ENCODE assay signal across 20 mouse cellular contexts in the genomic region with DNA sequence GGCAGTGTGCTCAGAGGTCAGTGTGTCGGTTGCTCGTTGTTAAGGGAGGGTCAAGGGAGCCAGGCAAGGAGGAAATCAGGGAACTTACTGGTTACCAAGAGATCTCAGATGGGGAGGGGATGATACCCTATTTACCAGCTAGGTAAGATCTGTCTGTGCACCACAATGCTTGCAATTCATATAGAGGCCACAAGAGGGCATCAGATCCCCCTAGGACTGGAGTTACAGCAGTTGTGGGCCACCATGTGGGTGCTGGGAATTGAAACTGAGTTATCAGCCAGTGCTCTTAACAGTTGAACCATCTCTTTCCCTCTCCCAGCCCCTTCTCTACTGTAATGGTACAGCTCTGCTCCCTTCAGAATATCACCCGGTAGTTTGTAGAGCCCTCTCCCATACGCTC. TPM values are rescaled to one million over a fixed set of nuclear protein-coding genes. Genes with fewer than 3 reads are reported as not detected.
DNase-seq lines count a peak whose midpoint lies in the region; ATAC-seq and TF ChIP-seq lines count a peak whose summit lies in the region.
"Had no signal": no experiment of that assay in that cellular context is flagged by ENCODE, and none has a peak within 500 bp of the region (broad histone marks: within the 10 kb centered on the region; RNA-seq: fewer than 3 reads in every experiment).

No protein-coding gene starts in this region.

- H3K27me3 ChIP-seq in forebrain, postnatal 0 days (ENCODE audit: insufficient read depth, low read length): no peaks in the 10 kb centered on the region
- H3K27me3 ChIP-seq in forebrain, embryonic 14.5 days (replicated peaks; ENCODE audit: control insufficient read depth, insufficient read depth, low read length): no peaks in the 10 kb centered on the region
- no peaks in the 10 kb centered on the region for H3K27me3 ChIP-seq in lung, embryonic 14.5 days (ENCODE audit: insufficient read depth, low read length)
- H3K27me3 ChIP-seq in E14TG2a.4 (ENCODE audit: insufficient read depth, low read length): no peaks in the 10 kb centered on the region
- H3K27me3 ChIP-seq: embryonic facial prominence, embryonic 12.5 days; forebrain, embryonic 13.5 days; lung, embryonic 15.5 days; stomach, embryonic 15.5 days had no signal

- intact Hi-C loops in heart, postnatal 36 days (cut with DNase I): no loop called here

- no peak for ATAC-seq in forebrain, postnatal 0 days
- no peak for ATAC-seq in forebrain, embryonic 14.5 days
- no peak for ATAC-seq in lung, embryonic 14.5 days (ENCODE audit: insufficient read depth)
- ATAC-seq in erythroblast, adult 5-6 weeks (replicated peaks; ENCODE audit: low FRiP score, poor library complexity, severe bottlenecking): 0 out of 2 replicates have a peak, but pooled peaks have one; percentile 70
- ATAC-seq: forebrain, embryonic 13.5 days had no signal

- TF ChIP-seq CTCF in forebrain, postnatal 0 days (IDR thresholded peaks at IDR 0.05; ENCODE audit: low read depth): peak; percentile 21; the same call in 1 of the 2 replicates
- peak; percentile 38; the same call in 1 of the 2 replicates for TF ChIP-seq CTCF in lung, embryonic 14.5 days (IDR thresholded peaks at IDR 0.05; ENCODE audit: low read depth)
- TF ChIP-seq CTCF in E14TG2a.4 (conservative IDR thresholded peaks at IDR 0.05; ENCODE audit: low read length): peak; percentile 53

- H3K36me3 ChIP-seq in forebrain, postnatal 0 days (ENCODE audit: insufficient read depth): no peaks in the 10 kb centered on the region
- no peaks in the 10 kb centered on the region for H3K36me3 ChIP-seq in forebrain, embryonic 14.5 days (ENCODE audit: control insufficient read depth, insufficient read depth, low read length)
- no peaks in the 10 kb centered on the region for H3K36me3 ChIP-seq in lung, embryonic 14.5 days (ENCODE audit: insufficient read depth)
- H3K36me3 ChIP-seq in E14TG2a.4 (ENCODE audit: insufficient read depth, low read length): no peaks in the 10 kb centered on the region
- H3K36me3 ChIP-seq: embryonic facial prominence, embryonic 12.5 days; lung, embryonic 15.5 days; stomach, embryonic 15.5 days had no signal

- H3K27ac ChIP-seq in forebrain, postnatal 0 days (ENCODE audit: low read depth, low read length): no peak overlapping the region
- H3K27ac ChIP-seq in forebrain, embryonic 14.5 days (ENCODE audit: low read depth, low read length): no peak overlapping the region
- no peak overlapping the region for H3K27ac ChIP-seq in lung, embryonic 14.5 days (ENCODE audit: low read depth)
- H3K27ac ChIP-seq: embryonic facial prominence, embryonic 12.5 days; forebrain, embryonic 13.5 days; lung, embryonic 15.5 days; stomach, embryonic 15.5 days had no signal

- WGBS in forebrain, postnatal 0 days: 92% methylated on average over 4 of the region's 4 CpGs
- 96% methylated on average over 4 of the region's 4 CpGs for WGBS in forebrain, embryonic 14.5 days
- WGBS in lung, embryonic 14.5 days: 90% methylated on average over 4 of the region's 4 CpGs

- H3K9me3 ChIP-seq in forebrain, postnatal 0 days (ENCODE audit: low read length): no peaks in the 10 kb centered on the region
- no peaks in the 10 kb centered on the region for H3K9me3 ChIP-seq in forebrain, embryonic 14.5 days (replicated peaks; ENCODE audit: control insufficient read depth, low read length)
- H3K9me3 ChIP-seq in lung, embryonic 14.5 days (ENCODE audit: low read depth, low read length): no peaks in the 10 kb centered on the region
- H3K9me3 ChIP-seq in E14TG2a.4 (ENCODE audit: low read length): peaks cover 1% of the 10 kb centered on the region; the same call in 1 of the 2 replicates
- H3K9me3 ChIP-seq: embryonic facial prominence, embryonic 12.5 days; forebrain, embryonic 13.5 days; lung, embryonic 15.5 days; stomach, embryonic 15.5 days had no signal

- no peak overlapping the region for H3K9ac ChIP-seq in forebrain, postnatal 0 days
- H3K9ac ChIP-seq in forebrain, embryonic 14.5 days (ENCODE audit: low read length): no peak overlapping the region
- no peak overlapping the region for H3K9ac ChIP-seq in lung, embryonic 14.5 days
- H3K9ac ChIP-seq: embryonic facial prominence, embryonic 12.5 days; forebrain, embryonic 13.5 days; lung, embryonic 15.5 days; stomach, embryonic 15.5 days had no signal

- no peaks in the 10 kb centered on the region for H3K4me1 ChIP-seq in forebrain, postnatal 0 days (ENCODE audit: insufficient read depth)
- no peaks in the 10 kb centered on the region for H3K4me1 ChIP-seq in forebrain, embryonic 14.5 days (ENCODE audit: control insufficient read depth, insufficient read depth, low read length)
- no peaks in the 10 kb centered on the region for H3K4me1 ChIP-seq in lung, embryonic 14.5 days (ENCODE audit: insufficient read depth)
- peaks cover 25% of the 10 kb centered on the region for H3K4me1 ChIP-seq in E14TG2a.4 (replicated peaks; ENCODE audit: low read depth, low read length)
- H3K4me1 ChIP-seq: embryonic facial prominence, embryonic 12.5 days; forebrain, embryonic 13.5 days; lung, embryonic 15.5 days; stomach, embryonic 15.5 days had no signal

- DNase-seq in forebrain, postnatal 0 days: no peak
- DNase-seq in forebrain, embryonic 14.5 days (ENCODE audit: low spot score): no peak
- no peak for DNase-seq in lung, embryonic 14.5 days
- no peak for DNase-seq in lung, postnatal 10 days
- no peak for DNase-seq in heart, postnatal 36 days
- DNase-seq in spleen, postnatal 4 days (ENCODE audit: low spot score in 2 of 2): no peak
- DNase-seq: cerebellum, adult 9-11 months; gastrocnemius, postnatal 25 days; kidney, postnatal 25 days; midbrain, embryonic 14.5 days had no signal

- no peak overlapping the region for H3K4me3 ChIP-seq in forebrain, postnatal 0 days (ENCODE audit: low read depth, low read length)
- no peak overlapping the region for H3K4me3 ChIP-seq in forebrain, embryonic 14.5 days (ENCODE audit: low read depth, low read length)
- no peak overlapping the region for H3K4me3 ChIP-seq in lung, embryonic 14.5 days (ENCODE audit: low read depth, low read length)
- H3K4me3 ChIP-seq in E14TG2a.4 (replicated peaks; ENCODE audit: low read length): no peak overlapping the region
- H3K4me3 ChIP-seq: embryonic facial prominence, embryonic 12.5 days; forebrain, embryonic 13.5 days; lung, embryonic 15.5 days; stomach, embryonic 15.5 days had no signal

- no peak overlapping the region for H3K4me2 ChIP-seq in forebrain, postnatal 0 days (ENCODE audit: low read depth)
- H3K4me2 ChIP-seq in forebrain, embryonic 14.5 days (ENCODE audit: low read length): no peak overlapping the region
- H3K4me2 ChIP-seq in lung, embryonic 14.5 days: no peak overlapping the region
- H3K4me2 ChIP-seq: embryonic facial prominence, embryonic 12.5 days; forebrain, embryonic 13.5 days; lung, embryonic 15.5 days; stomach, embryonic 15.5 days had no signal

RNA-seq across cellular contexts. Expression of gene Gm525, which starts 15.1 kb away (rescaled TPM):
- not detected in 2 replicates for total RNA-seq in forebrain, postnatal 0 days (2014; rRNA removed)
- 0.30 and 0.39 TPM in 2 replicates for polyA plus RNA-seq in forebrain, postnatal 0 days (2015; fragmentation: Nextera tagmentation; extraction: Ambion mirVana)
- not detected in 2 replicates for polyA plus RNA-seq in forebrain, embryonic 14.5 days (2014; fragmentation: Nextera tagmentation; extraction: Ambion mirVana)
- 0.38 TPM in 1 of 2 replicates, not detected in the other for polyA plus RNA-seq in lung, embryonic 14.5 days (2014; fragmentation: Nextera tagmentation; extraction: Ambion mirVana)
- total RNA-seq in erythroblast, adult 5-6 weeks (2015; ENCODE audit: low replicate concordance): not detected in 2 replicates
- not detected in 2 replicates for total RNA-seq in erythroblast, adult 5-6 weeks (2017; ENCODE audit: low replicate concordance)
- total RNA-seq in heart, postnatal 36 days (2021): not detected
- total RNA-seq: gastrocnemius, postnatal 25 days; left cerebral cortex, postnatal 10 days had no signal
- polyA plus RNA-seq: C2C12; forebrain, embryonic 13.5 days; heart, postnatal 0 days; midbrain, embryonic 14.5 days; neural tube, embryonic 14.5 days had no signal

RNA-seq across cellular contexts. Expression of gene Dgke, which starts 22.1 kb away (rescaled TPM):
- total RNA-seq in forebrain, postnatal 0 days (2014; rRNA removed): 30.5 and 37.8 TPM in 2 replicates
- polyA plus RNA-seq in forebrain, postnatal 0 days (2015; fragmentation: Nextera tagmentation; extraction: Ambion mirVana): 10.5 and 14.6 TPM in 2 replicates
- 9.9 and 12.0 TPM in 2 replicates for polyA plus RNA-seq in forebrain, embryonic 14.5 days (2014; fragmentation: Nextera tagmentation; extraction: Ambion mirVana)
- polyA plus RNA-seq in lung, embryonic 14.5 days (2014; fragmentation: Nextera tagmentation; extraction: Ambion mirVana): 5.5 and 5.8 TPM in 2 replicates
- not detected in 2 replicates for total RNA-seq in erythroblast, adult 5-6 weeks (2015; ENCODE audit: low replicate concordance)
- total RNA-seq in erythroblast, adult 5-6 weeks (2017; ENCODE audit: low replicate concordance): 0.70 and 1.8 TPM in 2 replicates
- total RNA-seq in heart, postnatal 36 days (2021): 10 to 100 TPM in 1 of 2 experiments, 1 to 10 TPM in 1; 10.0 to 14.3 TPM
